Mouse (Mus musculus) testis, adult 2 months (tissue): Measurements from ENCODE around the gene Deup1.

Experiments used
- CTCF ChIP-seq: fragments of 200-500 bp; IDR thresholded peaks from 2 replicates; pipeline ENCODE4 v1.5.1; 2012; ENCODE audit warnings: low read depth, mild to moderate bottlenecking, inconsistent platforms, low read length, moderate library complexity; ENCODE audit not compliant: control insufficient read depth, insufficient read depth, insufficient replicate concordance
- POLR2A ChIP-seq: fragments of 200-500 bp; IDR thresholded peaks from 2 replicates; pipeline ENCODE4 v1.6.1; 2012; ENCODE audit warnings: low read depth, mild to moderate bottlenecking, inconsistent platforms, low read length, moderate library complexity; ENCODE audit not compliant: control insufficient read depth

GRCm38 (mm10) chr9:15584209-15584608 lies 43.5 kb downstream of the Deup1 start:
- TF ChIP-seq POLR2A = no peak
- no peak for TF ChIP-seq CTCF
